Mouse (Mus musculus) heart, postnatal 0 days (tissue): Measurements from ENCODE around the gene Dot1l.

Experiments used
- CTCF ChIP-seq: IDR thresholded peaks from 2 replicates; pipeline ENCODE4 v1.5.1; 2016; ENCODE audit warnings: antibody characterized with exemption, control low read depth, low read depth
- EP300 ChIP-seq: IDR thresholded peaks from 2 replicates; pipeline ENCODE4 v1.6.1; 2016; ENCODE audit warnings: antibody characterized with exemption, low read depth

DNA sequence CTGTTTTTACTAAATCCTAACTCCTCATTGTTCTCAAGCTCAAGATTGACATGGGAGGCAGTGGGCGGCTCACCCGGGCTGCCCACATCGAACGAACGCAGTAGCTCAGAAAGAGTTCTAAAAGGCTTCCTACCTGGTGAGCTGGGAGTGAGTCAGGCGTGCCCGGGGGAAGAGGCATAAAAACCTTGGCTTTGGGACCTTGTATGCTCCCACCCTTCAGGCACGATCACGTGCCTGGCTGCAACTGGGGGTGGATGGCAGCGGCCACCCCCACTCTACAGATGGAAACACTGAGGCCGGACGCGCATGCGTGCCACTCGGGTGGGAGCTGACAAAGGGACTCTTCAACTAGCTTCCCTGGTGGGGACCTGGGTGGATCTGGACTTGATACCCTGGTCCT is 87.3 kb downstream of the Dot1l start:
- no peak for TF ChIP-seq CTCF
- no peak for TF ChIP-seq EP300
